Mouse (Mus musculus) embryonic fibroblast, embryonic 13.5 days (primary cell): ENCODE measurements around the gene Tfb2m.

Experiments used
- CTCF ChIP-seq: IDR thresholded peaks from 2 replicates; pipeline ENCODE4 v1.5.1; 2011; ENCODE audit warnings: mild to moderate bottlenecking, control low read depth, low read length, moderate library complexity, borderline replicate concordance; ENCODE audit not compliant: insufficient read depth
- POLR2A ChIP-seq: IDR thresholded peaks from 2 replicates; pipeline ENCODE4 v1.6.1; 2011; ENCODE audit warnings: low read depth, mild to moderate bottlenecking, control low read depth, low read length, moderate library complexity

- TF ChIP-seq CTCF (no peak), POLR2A (no peak)
Observed at GRCm38 (mm10) chr1:179570482-179570881, 24.4 kb upstream of the Tfb2m start.
